Mouse (Mus musculus) stomach, postnatal 0 days (tissue): ENCODE measurements around the gene Cdk7.

Source experiments
- CTCF ChIP-seq: IDR thresholded peaks from 2 replicates; pipeline ENCODE4 v1.5.1; 2016; ENCODE audit warnings: antibody characterized with exemption, low read depth, mild to moderate bottlenecking, moderate library complexity
- EP300 ChIP-seq: optimal IDR thresholded peaks from 2 replicates; pipeline ENCODE3; 2016; ENCODE audit warnings: antibody characterized with exemption

DNA sequence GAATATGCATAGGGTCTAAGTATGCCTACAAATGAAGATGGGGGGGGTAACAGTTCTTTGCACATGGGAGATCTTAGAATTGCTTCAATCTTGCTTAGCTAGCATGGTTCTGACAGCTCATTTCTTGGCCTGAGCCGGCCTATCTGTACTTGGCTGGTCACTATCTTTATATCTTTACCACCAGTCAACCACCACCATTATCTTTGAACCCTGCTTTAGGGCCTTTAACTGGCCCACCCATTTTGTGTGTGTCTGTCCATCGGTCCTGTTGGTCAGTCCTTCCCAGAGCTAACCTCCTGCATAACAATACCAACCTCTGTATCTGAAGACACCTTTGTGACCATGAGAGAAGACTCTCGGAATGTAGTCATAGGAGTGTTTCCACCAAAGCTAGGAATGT, 20.7 kb upstream of the Cdk7 start:
- no peak for TF ChIP-seq CTCF
- no peak for TF ChIP-seq EP300
